Comparison of ENCODE assay signal across 12 mouse cellular contexts in the genomic region with DNA sequence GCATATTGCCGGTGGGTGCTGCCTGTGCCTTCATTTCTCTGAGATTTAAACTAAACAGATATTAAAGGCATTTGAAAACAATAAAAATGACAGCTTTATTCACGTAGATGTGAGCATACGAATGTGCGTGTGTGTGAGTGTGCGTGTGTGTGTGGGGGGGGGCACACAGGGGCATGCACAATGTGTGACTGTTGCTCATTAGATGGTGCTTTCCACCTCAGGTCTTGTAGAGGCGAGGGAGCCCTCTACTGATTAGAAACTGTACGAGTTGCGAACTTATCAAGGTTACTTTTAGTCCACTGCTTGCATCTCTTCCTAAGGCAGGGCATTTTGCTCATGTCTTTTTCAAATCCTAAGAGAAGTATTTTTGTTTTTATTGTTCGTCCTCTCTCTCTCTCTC.
A peak's percentile ranks its signal among the peaks of the same experiment; 100 is the strongest.
DNase-seq lines count a peak whose midpoint lies in the region; ATAC-seq and TF ChIP-seq lines count a peak whose summit lies in the region.
"Had no signal": no experiment of that assay in that cellular context is flagged by ENCODE, and none has a peak within 500 bp of the region (broad histone marks: within the 10 kb centered on the region; RNA-seq: fewer than 3 reads in every experiment).

No protein-coding gene starts in this region.

- TF ChIP-seq CTCF in kidney, postnatal 0 days (IDR thresholded peaks at IDR 0.05; ENCODE audit: low read depth), result peak; percentile 22; the same call in 1 of the 2 replicates
- peak; percentile 30; the same call in 1 of the 2 replicates for TF ChIP-seq CTCF in brain, embryonic 14.5 days (IDR thresholded peaks at IDR 0.05; ENCODE audit: borderline replicate concordance, extremely low read depth, insufficient read depth, insufficient read length)

- H3K9me3 ChIP-seq in kidney, postnatal 0 days (replicated peaks; ENCODE audit: low read length), result no peaks in the 10 kb centered on the region
- H3K9me3 ChIP-seq: kidney, embryonic 15.5 days had no signal

- H3K4me1 ChIP-seq in kidney, postnatal 0 days (replicated peaks; ENCODE audit: insufficient read depth, low read length), result no peaks in the 10 kb centered on the region
- H3K4me1 ChIP-seq: kidney, embryonic 15.5 days had no signal

- no peak for ATAC-seq in cerebellum, adult (ENCODE audit: insufficient number of reproducible peaks, low FRiP score, low TSS enrichment)
- ATAC-seq in kidney, postnatal 0 days (replicated peaks; ENCODE audit: low FRiP score, low read depth), result no peak

- no peak overlapping the region for H3K9ac ChIP-seq in kidney, postnatal 0 days (ENCODE audit: low read depth, low read length)
- H3K9ac ChIP-seq: hindbrain, embryonic 14.5 days; kidney, embryonic 15.5 days had no signal

- 75% methylated on average over 9 of the region's 9 CpGs for WGBS in kidney, postnatal 0 days

- no peaks in the 10 kb centered on the region for H3K36me3 ChIP-seq in kidney, postnatal 0 days (ENCODE audit: insufficient read depth, low read length)
- H3K36me3 ChIP-seq: kidney, embryonic 15.5 days had no signal

- no peak overlapping the region for H3K4me3 ChIP-seq in kidney, postnatal 0 days (replicated peaks; ENCODE audit: low read depth, low read length)
- H3K4me3 ChIP-seq: kidney, embryonic 15.5 days had no signal

- no peak overlapping the region for H3K27ac ChIP-seq in kidney, postnatal 0 days
- H3K27ac ChIP-seq: hindbrain, embryonic 14.5 days; kidney, embryonic 15.5 days had no signal

- H3K4me2 ChIP-seq in kidney, postnatal 0 days (ENCODE audit: low read length), result no peak overlapping the region
- H3K4me2 ChIP-seq: hindbrain, embryonic 14.5 days; kidney, embryonic 15.5 days had no signal

- DNase-seq in cerebellum, adult 11 months, result peak; percentile 12
- no peak for DNase-seq in kidney, postnatal 0 days (ENCODE audit: low spot score)
- no peak for DNase-seq in kidney, postnatal 4 days
- peak; percentile 60 for DNase-seq in brain, embryonic 14.5 days (ENCODE audit: low read depth)
- peak; percentile 31 for DNase-seq in layer of hippocampus, adult 11-12 months (ENCODE audit: low spot score)
- DNase-seq in adrenal gland, postnatal 25 days, result no peak
- DNase-seq in kidney, postnatal 25 days, result no peak
- DNase-seq: liver; right cerebral cortex, postnatal 14 days had no signal

- no peak for TF ChIP-seq POLR2A in brain, embryonic 14.5 days (IDR thresholded peaks at IDR 0.05; ENCODE audit: borderline replicate concordance, extremely low read depth, insufficient read depth, insufficient read length, poor library complexity, severe bottlenecking)

- no peaks in the 10 kb centered on the region for H3K27me3 ChIP-seq in kidney, postnatal 0 days (ENCODE audit: insufficient read depth, low read length)
- H3K27me3 ChIP-seq: kidney, embryonic 15.5 days had no signal

Comparison
In these comparisons a context has a peak if more than half of its experiments do, and no peak if none do; other contexts are left out.
1. DNase-seq: peak in cerebellum, adult 11 months (single experiment), brain, embryonic 14.5 days (single experiment) and layer of hippocampus, adult 11-12 months (single experiment); none in kidney, postnatal 0 days (single experiment), kidney, postnatal 4 days (0 of 2), adrenal gland, postnatal 25 days (single experiment) and kidney, postnatal 25 days (0 of 2).